Mouse (Mus musculus) heart, embryonic 11.5 days (tissue): ENCODE data around the gene Ints1. TPM values are rescaled to one million over a fixed set of nuclear protein-coding genes. Genes with fewer than 3 reads are reported as not detected.

Experiments
- microRNA-seq: library from miRNA; unstranded; fragments of <30 nt; microRNA quantifications from one replicate; pipeline ENCODE4, GENCODE M21; 2016; ENCODE audit warnings: borderline number of aligned reads
- polyA plus RNA-seq: library from polyadenylated mRNA; unstranded; fragments of >200 nt; fragmentation: Nextera tagmentation; extraction: Ambion mirVana; gene quantifications from 2 replicates; pipeline ENCODE4 v1.2.1, GENCODE M21; 2014

The Ints1 gene
- polyA plus RNA-seq, 1 experiment from 2014 or later = 21.4 TPM

Small RNA genes within 50 kb of the gene (microRNA-seq; reads per million reads assigned to microRNA genes)
- gene Mir7037 = not detected

Other genes starting within 250 kb of the Ints1 start
- 0.09 TPM in 1 of 2 replicates, not detected in the other for gene Uncx, start 232.2 kb downstream of the Ints1 start, polyA plus RNA-seq
- gene Micall2, start 39.3 kb downstream of the Ints1 start, polyA plus RNA-seq = 2.4 and 3.8 TPM in 2 replicates
- gene Mafk, start 15.8 kb upstream of the Ints1 start, polyA plus RNA-seq = 13.5 and 19.1 TPM in 2 replicates
- 2.6 and 3.0 TPM in 2 replicates for gene Tmem184a, start 44.2 kb upstream of the Ints1 start, polyA plus RNA-seq
- not detected in 2 replicates for gene Gm26938, start 50.7 kb upstream of the Ints1 start, polyA plus RNA-seq
- 49.6 and 50.1 TPM in 2 replicates for gene Psmg3, start 51.2 kb upstream of the Ints1 start, polyA plus RNA-seq
- gene Elfn1, start 132.3 kb upstream of the Ints1 start, polyA plus RNA-seq = 0.13 TPM in 1 of 2 replicates, not detected in the other